Mouse (Mus musculus) heart, adult 11 months (tissue): ENCODE measurements at regions not wholly inside any gene's neighbourhood (a gene's known extent, or its start where the extent isn't known, plus 50 kb on each side); places are given as distances from the start of the nearest gene placed in this dataset.

ENCODE experiments used
- DNase-seq: peaks from one replicate; pipeline ENCODE4 v3.0.0; 2022

DNA sequence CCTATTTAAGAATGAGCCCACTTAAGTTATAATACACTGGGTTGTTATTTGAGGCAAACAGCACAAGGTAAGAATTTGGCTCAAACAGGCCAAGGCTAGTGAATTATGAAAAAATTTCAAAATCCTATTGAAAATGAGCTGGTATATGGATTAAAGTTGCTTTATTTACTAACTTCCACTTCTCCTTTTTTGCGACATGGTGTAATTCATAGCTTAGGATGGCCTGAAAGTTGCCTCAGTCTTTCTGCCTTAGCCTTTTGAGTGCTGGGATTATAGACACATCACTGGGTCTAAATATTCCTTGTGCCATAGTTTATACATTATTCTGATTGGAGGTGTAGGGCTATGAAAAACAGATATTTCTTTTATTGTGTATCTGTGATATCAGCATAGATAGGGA lies 81.9 kb downstream of the Edem1 start:
- no peak for DNase-seq

DNA sequence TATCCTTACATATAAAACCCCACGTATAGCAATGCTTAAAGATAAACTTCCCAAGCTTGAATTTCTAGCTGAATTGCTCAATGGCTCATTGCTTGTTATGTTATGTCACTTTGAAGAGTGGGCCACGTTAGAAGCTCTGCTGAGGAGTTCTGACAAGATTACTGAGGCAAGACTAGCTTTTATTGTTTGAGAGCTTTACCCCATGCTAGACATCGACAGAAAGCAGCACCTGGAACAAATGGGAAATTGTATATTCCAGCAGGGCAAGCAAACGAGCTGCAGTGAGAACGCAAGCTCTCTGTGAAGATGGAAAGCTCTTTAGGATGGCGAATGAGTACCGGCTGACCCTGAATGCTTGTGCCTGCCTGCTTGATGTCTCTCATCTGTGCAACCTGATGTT lies 84.1 kb downstream of the Edem1 start:
- DNase-seq = no peak

DNA sequence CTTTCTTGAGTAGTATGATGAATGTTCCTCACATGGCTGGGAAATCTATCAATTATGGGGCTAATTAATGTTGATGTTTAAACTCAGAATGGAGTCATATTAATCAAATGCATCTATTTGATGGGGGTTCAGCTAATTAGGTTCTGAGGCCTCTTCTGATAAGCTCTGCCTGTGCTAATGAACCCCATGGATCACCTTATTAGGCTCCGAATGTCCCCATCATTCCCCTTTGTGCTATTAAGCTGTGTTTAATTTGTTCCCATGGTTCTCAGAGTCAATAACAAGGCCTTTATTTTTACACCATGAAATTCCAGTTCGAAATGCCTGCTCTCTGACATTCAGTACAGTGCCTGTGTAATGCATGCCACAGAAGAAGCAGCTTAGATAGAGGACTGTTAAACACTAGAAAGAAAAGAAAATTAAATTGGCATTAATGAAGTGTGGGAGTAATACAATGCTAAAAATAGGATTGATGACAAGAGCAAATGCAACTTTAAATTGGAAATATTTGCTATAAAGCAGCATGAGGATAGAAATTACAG lies 91.0 kb downstream of the Edem1 start:
- DNase-seq = no peak

DNA sequence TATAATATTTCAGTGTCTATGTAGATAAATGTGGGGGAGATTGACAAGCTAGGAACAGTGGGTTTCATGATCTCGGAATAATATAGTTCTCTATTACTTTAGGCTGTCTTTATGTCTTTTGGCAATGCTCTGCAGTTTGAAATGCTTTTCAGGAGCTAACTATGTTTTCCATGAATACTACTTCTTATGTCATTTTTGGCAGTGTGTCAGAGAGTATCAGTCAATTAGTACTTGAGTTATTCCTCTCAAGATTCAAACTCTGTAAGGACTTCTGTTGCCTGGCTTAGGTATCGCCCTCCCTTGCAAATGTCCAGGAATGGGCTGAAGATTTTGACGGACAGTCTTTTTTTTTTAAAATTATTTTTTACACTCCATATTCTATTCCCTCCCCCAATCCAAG lies 92.7 kb downstream of the Edem1 start:
- no peak for DNase-seq

DNA sequence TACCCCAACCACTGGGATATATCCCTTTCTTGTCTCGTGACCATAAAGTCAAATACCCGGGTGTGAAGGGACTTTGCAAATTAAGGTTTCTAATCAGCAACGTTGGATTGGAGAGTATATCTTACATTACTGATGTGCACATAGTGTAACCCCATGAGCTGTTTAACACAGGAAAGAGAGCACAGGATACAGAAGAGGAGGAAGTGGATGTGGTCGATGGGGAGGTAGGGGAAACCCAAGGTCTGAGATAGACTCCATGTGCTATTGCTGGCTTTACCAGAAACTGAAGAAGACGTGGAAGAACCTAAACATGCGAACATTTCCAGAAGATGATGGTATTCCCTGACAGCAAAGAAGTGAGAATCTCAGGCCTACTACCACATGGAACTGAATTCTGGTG lies 94.1 kb downstream of the Edem1 start:
- no peak for DNase-seq

DNA sequence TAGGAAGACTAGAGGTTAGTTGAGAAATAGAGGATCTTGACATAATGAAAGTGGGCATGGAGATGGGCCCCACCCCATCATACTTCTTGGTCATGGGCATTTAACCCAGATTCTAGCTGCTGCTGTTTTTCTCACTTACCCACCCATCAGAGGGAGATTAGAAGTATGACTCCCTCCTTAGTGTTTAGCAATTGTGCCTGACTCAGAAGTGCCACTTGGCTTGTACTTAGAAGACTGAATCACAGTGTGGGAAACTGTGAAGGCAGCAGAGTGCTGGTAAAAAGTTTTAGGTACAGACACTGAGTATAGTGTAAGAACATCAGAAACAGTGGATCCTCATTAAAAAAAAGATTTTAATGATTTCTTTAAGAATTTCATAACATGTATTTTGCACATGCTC lies 100.5 kb downstream of the Edem1 start:
- DNase-seq = no peak

DNA sequence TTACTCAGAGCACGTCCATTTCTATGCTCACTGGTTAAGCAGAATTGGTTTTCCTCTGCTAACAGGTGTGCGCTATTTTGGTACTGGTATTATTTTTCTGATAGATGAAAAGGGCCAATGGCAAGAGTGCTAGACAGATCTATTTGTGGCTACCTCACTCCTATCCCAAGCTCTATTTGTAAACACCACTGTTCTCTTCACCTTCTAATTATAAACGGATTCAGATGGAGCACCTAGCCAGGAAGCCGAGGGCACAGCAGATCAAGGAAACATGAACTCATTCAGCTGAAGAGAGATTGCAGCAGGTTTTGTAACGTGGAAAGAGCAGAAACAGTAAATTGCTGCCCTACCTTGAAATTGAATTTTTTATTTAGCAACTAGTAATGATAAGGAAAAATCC lies 110.2 kb downstream of the Edem1 start:
- peak; percentile 92 for DNase-seq

DNA sequence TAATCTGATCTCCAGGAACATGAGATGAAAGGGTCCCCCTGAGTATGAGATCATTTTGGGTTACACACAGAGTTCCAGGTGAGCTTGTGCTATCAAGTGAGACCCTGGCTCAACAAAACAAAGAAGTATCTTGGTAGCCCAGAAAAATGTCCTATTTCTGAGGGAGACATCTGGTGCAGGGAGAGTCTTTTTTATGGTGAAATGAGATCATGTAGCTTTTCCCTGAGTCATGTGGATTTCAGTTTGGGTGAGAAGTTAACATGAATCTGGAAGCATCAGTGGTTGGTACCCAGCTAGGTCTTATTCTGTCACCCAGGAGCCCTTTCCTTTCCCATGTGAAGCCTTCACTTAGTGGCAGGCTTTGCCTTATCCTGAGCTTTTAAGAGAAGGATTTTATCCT lies 113.8 kb downstream of the Edem1 start:
- no peak for DNase-seq

DNA sequence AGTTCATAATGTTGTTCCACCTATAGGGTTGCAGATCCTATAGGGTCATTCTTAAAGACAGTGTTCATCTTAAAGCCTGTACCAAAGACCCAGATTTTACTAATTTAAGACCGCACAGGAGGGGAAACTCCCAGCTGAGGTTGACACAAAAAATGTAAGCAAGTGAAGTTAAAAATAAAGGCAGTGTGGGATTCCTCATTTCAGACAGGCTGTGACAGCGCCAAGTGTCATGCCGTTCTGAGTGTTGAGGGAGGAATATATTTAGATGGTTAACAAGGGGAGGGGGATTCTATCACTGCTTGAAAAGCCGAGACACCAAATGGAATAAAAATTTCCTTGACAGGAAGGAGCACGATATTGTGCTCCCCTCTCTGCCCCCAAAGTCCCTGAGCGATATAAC lies 123.9 kb downstream of the Edem1 start:
- no peak for DNase-seq

DNA sequence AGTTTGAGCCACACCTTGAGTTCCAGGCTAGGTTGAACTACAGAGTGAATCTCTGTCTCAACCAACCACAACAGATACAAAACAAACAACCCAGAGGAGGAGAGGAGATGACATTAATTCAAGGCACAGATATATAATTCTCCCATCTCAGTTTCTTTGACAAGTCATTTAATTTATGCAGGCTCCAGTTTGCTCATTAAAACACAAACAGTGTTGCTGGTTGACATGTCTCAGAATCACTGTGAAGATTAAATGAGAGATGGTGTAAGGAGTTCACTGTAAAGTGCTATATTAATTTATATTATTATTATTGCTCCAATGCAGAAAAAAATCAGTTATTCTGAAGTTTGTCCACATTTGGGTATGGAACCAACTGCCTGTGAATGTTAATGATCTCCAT lies 134.4 kb downstream of the Edem1 start:
- no peak for DNase-seq

DNA sequence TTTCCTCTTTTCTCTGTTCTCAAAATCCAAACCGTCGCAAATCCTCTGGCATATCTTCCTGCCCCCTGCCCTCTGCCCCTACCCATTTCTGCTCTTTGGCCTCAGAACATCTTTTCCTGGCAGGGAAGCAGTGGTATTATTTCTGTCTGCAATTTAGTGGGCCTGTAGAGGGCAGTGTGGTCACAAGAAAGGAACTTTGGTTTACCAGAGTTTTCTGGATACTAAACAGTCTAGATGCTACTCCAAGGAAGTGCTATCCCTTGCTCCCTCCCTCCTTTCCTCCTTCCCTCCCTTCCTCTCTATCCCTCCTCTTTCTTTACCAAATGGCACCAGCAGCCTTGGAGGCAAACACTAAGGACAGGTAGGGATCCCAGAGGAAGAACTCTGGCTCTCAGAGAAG lies 134.9 kb downstream of the Edem1 start:
- no peak for DNase-seq

DNA sequence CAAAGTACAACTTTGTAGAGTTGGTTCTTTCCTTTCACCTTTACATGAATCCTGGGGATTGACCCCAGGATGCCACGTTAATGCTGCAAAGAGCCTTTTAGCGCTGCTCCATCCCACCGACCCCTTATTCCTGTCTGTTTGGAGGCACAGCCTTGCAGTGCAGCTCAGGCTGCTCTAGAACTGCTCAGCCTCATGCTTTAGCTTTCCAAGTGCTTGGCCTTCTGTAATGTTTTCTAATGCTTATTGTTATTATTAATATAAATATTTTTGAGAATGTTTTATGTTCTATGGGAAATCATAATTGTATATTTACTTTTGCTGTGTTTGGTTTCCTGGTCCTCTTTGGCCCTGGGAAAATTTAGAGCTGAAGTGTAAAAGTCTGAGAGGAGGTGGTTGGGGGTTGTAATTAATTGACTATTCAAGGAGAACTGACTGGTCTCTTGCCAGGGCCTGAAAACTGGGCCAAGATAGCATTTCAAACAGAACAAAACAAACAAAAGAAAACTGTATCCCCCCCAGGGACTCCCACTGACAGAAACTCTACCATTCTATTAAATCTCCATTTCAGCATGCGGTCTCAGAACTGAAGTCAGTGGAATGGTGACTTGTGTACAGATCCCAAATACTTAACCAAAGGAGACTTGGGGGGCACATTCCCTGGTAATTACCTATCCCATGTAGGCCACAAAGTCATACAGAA lies 141.2 kb downstream of the Edem1 start:
- DNase-seq = peak; percentile 18

DNA sequence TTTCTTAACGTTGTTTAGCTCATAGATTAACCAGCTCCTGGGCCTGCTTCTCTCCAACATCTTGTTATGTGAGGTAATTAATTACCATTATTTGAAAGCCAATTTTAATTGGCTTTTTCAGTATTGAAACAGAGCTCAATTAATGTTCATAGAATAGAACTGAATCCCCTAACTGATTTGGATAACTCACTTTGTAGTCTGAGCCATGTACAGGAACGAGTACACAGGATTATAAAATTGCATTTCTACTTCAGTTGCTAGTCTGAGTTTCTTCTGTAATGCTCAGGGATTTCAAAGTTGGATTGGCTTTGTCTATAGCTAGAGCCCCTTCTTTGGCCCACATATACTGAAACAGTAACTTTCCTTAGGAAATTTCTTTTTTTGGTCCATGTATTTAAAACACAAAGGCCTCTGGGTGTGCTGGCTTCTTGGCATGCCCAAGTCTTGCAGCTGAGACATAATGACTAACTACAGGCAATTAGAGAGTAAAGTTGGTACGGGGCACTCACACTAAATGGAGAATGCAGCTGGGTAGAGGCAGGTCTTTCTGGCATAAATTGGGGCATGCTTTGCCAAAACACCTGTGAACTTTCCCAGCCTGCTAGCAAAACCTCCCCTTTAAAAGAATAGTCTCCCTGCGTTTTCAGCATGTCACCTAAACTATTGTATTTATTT lies 143.1 kb downstream of the Edem1 start:
- no peak for DNase-seq

DNA sequence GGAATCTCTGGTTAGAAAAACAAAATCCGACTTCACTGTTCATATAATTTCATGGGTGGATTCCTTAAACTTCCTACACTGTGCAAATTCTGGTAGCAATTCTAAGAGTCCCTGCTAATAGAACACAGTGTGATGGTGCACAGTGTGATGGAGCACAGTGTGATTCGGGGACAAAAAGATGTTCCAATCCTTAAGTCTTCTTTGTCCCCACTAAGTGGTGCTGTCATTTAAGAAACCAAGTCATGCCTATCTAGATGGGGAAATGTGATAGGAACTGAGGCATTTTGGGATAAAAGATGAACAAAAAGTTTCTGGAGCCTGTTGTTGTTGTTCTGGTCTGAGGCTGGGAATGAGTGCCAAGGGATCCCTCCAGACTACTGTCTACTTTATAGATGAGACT lies 145.3 kb downstream of the Edem1 start:
- DNase-seq = no peak

DNA sequence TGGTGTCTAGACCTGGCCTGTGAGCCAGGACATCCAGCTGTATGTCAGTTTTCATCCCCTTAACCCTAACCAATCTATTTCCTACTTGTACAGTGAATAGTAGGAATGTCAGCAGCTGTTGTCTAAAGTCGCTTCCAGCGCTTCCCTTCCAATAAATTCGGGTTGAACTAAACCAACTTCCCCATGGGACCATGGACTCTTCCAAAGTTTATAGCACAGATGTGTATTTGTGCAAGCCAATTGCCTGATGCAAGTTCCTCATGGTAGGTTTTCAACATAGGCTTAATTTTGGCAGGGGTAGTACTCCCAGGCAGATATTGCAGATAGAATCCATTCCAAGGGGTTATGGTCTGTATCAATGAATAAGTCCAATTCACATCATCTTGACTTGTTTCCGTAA lies 161.1 kb downstream of the Edem1 start:
- DNase-seq = peak; percentile 96

DNA sequence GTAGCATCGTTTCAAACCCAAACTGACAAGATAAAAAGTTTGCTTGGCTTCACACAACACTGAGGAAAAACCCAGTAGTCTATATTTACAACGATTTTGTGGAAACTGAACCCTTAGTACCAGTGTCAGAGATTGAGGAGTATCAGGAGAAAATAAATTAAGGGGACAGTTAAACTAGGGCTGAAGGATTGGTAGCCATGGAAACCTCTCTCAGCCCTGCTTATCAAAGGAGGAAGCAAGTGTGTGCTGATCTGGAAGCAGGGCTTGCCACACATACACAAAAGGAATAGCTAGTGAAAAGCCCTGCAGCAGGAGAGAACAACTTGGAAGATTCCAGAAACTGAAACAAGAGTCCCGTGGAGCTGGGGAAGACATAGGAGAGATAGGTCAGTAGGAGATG lies 165.3 kb downstream of the Edem1 start:
- DNase-seq = no peak

DNA sequence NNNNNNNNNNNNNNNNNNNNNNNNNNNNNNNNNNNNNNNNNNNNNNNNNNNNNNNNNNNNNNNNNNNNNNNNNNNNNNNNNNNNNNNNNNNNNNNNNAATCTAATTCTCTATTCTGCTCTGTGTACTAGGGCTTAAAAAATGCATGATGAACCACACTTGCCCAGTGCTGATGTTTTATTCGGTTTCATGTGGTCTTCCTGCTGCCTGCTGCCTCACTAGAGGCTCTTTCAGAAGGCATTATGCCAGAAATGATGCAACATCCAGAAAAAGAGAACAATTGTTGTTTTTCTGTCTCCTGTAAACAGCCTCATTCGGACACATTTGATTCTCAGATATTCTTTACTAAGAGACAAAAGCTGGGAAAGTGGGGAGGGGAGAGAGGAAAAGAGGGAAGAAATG lies 176.0 kb downstream of the Edem1 start:
- no peak for DNase-seq

DNA sequence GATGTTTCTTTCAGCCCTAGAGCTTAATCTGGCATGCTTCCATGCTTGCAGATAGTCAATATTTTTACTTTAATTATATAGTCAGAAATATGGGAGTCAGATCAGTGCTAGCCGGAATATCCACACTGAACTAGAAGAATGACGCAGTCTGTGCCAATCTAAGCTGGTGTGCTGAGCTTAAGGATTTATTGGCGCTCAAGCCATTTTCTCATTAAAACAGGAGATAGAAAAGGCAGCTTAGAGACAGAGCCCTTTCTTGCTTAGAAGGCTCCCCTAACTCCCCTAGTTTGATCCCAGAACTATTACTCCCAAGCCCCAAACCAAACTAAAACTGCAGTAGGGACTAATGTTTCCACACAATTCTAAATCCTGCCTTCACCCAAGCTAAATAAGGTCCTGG lies 180.9 kb downstream of the Edem1 start:
- DNase-seq = no peak

DNA sequence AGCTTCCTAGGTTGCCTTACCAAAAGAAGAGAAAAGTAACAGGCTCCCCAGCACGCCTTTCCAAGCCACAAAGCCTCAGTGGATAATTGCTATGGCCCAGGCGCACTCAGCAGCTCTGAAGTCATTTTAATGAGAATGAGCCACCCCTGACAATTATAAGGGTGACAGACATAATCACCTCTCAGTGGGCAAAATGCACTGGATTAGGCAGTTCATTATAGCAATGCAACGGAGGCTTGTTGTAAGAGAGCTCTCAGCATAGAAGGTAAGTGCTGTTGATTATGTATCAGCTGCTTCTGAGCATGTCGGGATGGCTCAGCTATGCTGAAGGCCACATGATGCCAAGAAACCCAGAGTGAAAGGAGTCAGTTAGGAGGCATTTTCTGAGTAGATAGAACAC lies 181.4 kb downstream of the Edem1 start:
- no peak for DNase-seq

DNA sequence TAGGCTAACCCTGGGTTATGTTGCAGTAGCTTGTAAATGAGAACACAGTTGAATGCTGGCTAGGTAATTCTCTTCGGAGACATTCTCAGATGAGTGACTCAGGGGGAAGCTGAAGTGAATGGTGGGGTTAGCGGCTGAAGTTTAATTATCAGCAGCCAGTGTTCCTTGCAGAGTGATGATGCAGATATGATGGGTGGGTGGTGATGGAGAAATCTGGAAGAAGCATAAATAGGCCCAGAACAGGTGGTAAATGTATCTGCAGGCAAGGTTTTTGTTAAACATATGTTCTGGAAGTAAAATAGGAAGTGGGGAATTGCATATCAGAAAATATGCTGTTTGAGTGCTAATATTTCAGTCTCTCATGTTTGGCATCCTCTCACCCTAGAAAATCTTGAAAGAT lies 191.3 kb downstream of the Edem1 start:
- DNase-seq = no peak
